In genomic region chr11:35122091-35122811, GRCm38 (mm10) we compare ENCODE assay signal across 8 mouse cellular contexts. TPM values are rescaled to one million over a fixed set of nuclear protein-coding genes. Genes with fewer than 3 reads are reported as not detected.
DNase-seq lines count a peak whose midpoint lies in the region; ATAC-seq and TF ChIP-seq lines count a peak whose summit lies in the region.

No protein-coding gene starts in this region.

- no peaks in the 10 kb centered on the region for H3K4me1 ChIP-seq in forebrain, postnatal 0 days (ENCODE audit: insufficient read depth)
- H3K4me1 ChIP-seq in limb, embryonic 11.5 days (ENCODE audit: control insufficient read depth, insufficient read depth, low read length), result peaks cover 47% of the 10 kb centered on the region
- peaks cover 12% of the 10 kb centered on the region for H3K4me1 ChIP-seq in neural tube, embryonic 11.5 days (ENCODE audit: control insufficient read depth, insufficient read depth, low read length)

- no peaks in the 10 kb centered on the region for H3K36me3 ChIP-seq in forebrain, postnatal 0 days (ENCODE audit: insufficient read depth)
- no peaks in the 10 kb centered on the region; the same call in 1 of the 2 replicates for H3K36me3 ChIP-seq in limb, embryonic 11.5 days (ENCODE audit: control insufficient read depth, insufficient read depth, low read length)
- H3K36me3 ChIP-seq in neural tube, embryonic 11.5 days (ENCODE audit: control insufficient read depth, insufficient read depth, low read length), result no peaks in the 10 kb centered on the region; the same call in 1 of the 2 replicates

- ATAC-seq in cerebellum, adult (ENCODE audit: insufficient number of reproducible peaks, low FRiP score, low TSS enrichment), result no peak
- no peak for ATAC-seq in forebrain, postnatal 0 days
- ATAC-seq in limb, embryonic 11.5 days (ENCODE audit: insufficient number of reproducible peaks, low FRiP score, low TSS enrichment, low read depth), result no peak
- ATAC-seq in neural tube, embryonic 11.5 days (ENCODE audit: insufficient read depth, low FRiP score, low TSS enrichment), result no peak

- peak; percentile 39 for DNase-seq in cerebellum, adult 11-12 months
- DNase-seq in adrenal gland, postnatal 14 days, result peak; percentile 41
- DNase-seq in forebrain, postnatal 0 days, result no peak
- DNase-seq in limb, embryonic 11.5 days (ENCODE audit: low spot score), result peak; percentile 48
- peak; percentile 44 for DNase-seq in neural tube, embryonic 11.5 days (ENCODE audit: low spot score)
- no peak for DNase-seq in thymus, postnatal 36 days
- DNase-seq in ovary, postnatal 10 days (ENCODE audit: low spot score), result no peak

- H3K4me3 ChIP-seq in forebrain, postnatal 0 days (ENCODE audit: low read depth, low read length), result peak overlapping the region; percentile 58
- H3K4me3 ChIP-seq in limb, embryonic 11.5 days (ENCODE audit: low read depth, low read length), result peak overlapping the region; percentile 89
- H3K4me3 ChIP-seq in neural tube, embryonic 11.5 days (ENCODE audit: low read depth, low read length), result peak overlapping the region; percentile 70

- H3K9ac ChIP-seq in forebrain, postnatal 0 days, result peak overlapping the region; percentile 56
- H3K9ac ChIP-seq in limb, embryonic 11.5 days (ENCODE audit: low read length), result peak overlapping the region; percentile 87
- peak overlapping the region; percentile 2; the same call in 1 of the 2 replicates for H3K9ac ChIP-seq in neural tube, embryonic 11.5 days (ENCODE audit: low read length)

- no peaks in the 10 kb centered on the region for H3K9me3 ChIP-seq in forebrain, postnatal 0 days (ENCODE audit: low read length)
- H3K9me3 ChIP-seq in limb, embryonic 11.5 days (ENCODE audit: control insufficient read depth, low read length), result no peaks in the 10 kb centered on the region
- no peaks in the 10 kb centered on the region for H3K9me3 ChIP-seq in neural tube, embryonic 11.5 days (ENCODE audit: control insufficient read depth, low read length)

- TF ChIP-seq CTCF in forebrain, postnatal 0 days (IDR thresholded peaks at IDR 0.05; ENCODE audit: low read depth), result no peak

- peak overlapping the region; percentile 92 for H3K4me2 ChIP-seq in forebrain, postnatal 0 days (ENCODE audit: low read depth)
- peak overlapping the region; percentile 86 for H3K4me2 ChIP-seq in limb, embryonic 11.5 days (ENCODE audit: low read depth, severe bottlenecking)
- H3K4me2 ChIP-seq in neural tube, embryonic 11.5 days (ENCODE audit: low read depth), result peak overlapping the region; percentile 98

- peaks cover 9% of the 10 kb centered on the region for H3K27me3 ChIP-seq in forebrain, postnatal 0 days (ENCODE audit: insufficient read depth, low read length)
- H3K27me3 ChIP-seq in limb, embryonic 11.5 days (ENCODE audit: control insufficient read depth, insufficient read depth, low read length), result no peaks in the 10 kb centered on the region
- H3K27me3 ChIP-seq in neural tube, embryonic 11.5 days (ENCODE audit: control insufficient read depth, insufficient read depth, low read length), result peaks cover 35% of the 10 kb centered on the region

- no peak overlapping the region for H3K27ac ChIP-seq in forebrain, postnatal 0 days (ENCODE audit: low read depth, low read length)
- H3K27ac ChIP-seq in limb, embryonic 11.5 days (replicated peaks; ENCODE audit: low read depth, low read length), result peak overlapping the region; percentile 86; the same call in 1 of the 2 replicates
- no peak overlapping the region for H3K27ac ChIP-seq in neural tube, embryonic 11.5 days (ENCODE audit: low read depth, low read length)

- WGBS in forebrain, postnatal 0 days, result 3% methylated on average over 23 of the region's 23 CpGs
- under 1% methylated on average over 23 of the region's 23 CpGs for WGBS in limb, embryonic 11.5 days
- WGBS in neural tube, embryonic 11.5 days, result under 1% methylated on average over 23 of the region's 23 CpGs

RNA-seq across cellular contexts. Expression of gene Slit3, which starts 1.2 kb away (rescaled TPM):
- total RNA-seq in adrenal gland, postnatal 14 days (2021), result 43.7 and 46.3 TPM in 2 replicates
- 5.7 and 15.0 TPM in 2 replicates for total RNA-seq in forebrain, postnatal 0 days (2014; rRNA removed)
- 1.9 and 5.6 TPM in 2 replicates for polyA plus RNA-seq in forebrain, postnatal 0 days (2015; fragmentation: Nextera tagmentation; extraction: Ambion mirVana)
- polyA plus RNA-seq in limb, embryonic 11.5 days (2014; fragmentation: Nextera tagmentation; extraction: Ambion mirVana), result 30.6 and 40.7 TPM in 2 replicates
- polyA plus RNA-seq in neural tube, embryonic 11.5 days (2014; fragmentation: Nextera tagmentation; extraction: Ambion mirVana), result 38.9 and 41.3 TPM in 2 replicates

Comparison
In these comparisons a context has a peak if more than half of its experiments do, and no peak if none do; other contexts are left out.
1. DNase-seq: peak in cerebellum, adult 11-12 months (single experiment), adrenal gland, postnatal 14 days (single experiment), limb, embryonic 11.5 days (single experiment) and neural tube, embryonic 11.5 days (single experiment); none in forebrain, postnatal 0 days (single experiment), thymus, postnatal 36 days (0 of 2) and ovary, postnatal 10 days (single experiment).
2. H3K9ac ChIP-seq: peak in every context shown above with its lines; median percentile 87 in limb, embryonic 11.5 days; 56 in forebrain, postnatal 0 days; 2 in neural tube, embryonic 11.5 days.
3. Peak in every context shown above with its lines, with median percentiles within 50 percentile points of each other: H3K4me2 ChIP-seq and H3K4me3 ChIP-seq.